Mouse (Mus musculus): ENCODE results near the gene Cab39.
"Not testable (repeated sequence)": the region's sequence is repeated elsewhere in the genome, so short reads cannot be mapped to it uniquely, and the experiment has no call there.

- not testable (repeated sequence) for TF ChIP-seq CTCF (IDR thresholded peaks at IDR 0.05; ENCODE audit: borderline replicate concordance, control insufficient read depth, extremely low read depth, insufficient read depth, low read length, poor library complexity); POLR2A (IDR thresholded peaks at IDR 0.05; ENCODE audit: control insufficient read depth, extremely low read depth, insufficient read depth, low read length, poor library complexity)
Measured at GRCm38 (mm10) chr1:85814213-85814612, 21.0 kb downstream of the Cab39 start.
